Mouse (Mus musculus): ENCODE measurements around the gene Fam32a. TPM values are rescaled to one million over a fixed set of nuclear protein-coding genes. Genes with fewer than 3 reads are reported as not detected.

The Fam32a gene
- polyA plus RNA-seq (2012; rRNA removed) = 54.7 and 59.6 TPM in 2 replicates

DNA sequence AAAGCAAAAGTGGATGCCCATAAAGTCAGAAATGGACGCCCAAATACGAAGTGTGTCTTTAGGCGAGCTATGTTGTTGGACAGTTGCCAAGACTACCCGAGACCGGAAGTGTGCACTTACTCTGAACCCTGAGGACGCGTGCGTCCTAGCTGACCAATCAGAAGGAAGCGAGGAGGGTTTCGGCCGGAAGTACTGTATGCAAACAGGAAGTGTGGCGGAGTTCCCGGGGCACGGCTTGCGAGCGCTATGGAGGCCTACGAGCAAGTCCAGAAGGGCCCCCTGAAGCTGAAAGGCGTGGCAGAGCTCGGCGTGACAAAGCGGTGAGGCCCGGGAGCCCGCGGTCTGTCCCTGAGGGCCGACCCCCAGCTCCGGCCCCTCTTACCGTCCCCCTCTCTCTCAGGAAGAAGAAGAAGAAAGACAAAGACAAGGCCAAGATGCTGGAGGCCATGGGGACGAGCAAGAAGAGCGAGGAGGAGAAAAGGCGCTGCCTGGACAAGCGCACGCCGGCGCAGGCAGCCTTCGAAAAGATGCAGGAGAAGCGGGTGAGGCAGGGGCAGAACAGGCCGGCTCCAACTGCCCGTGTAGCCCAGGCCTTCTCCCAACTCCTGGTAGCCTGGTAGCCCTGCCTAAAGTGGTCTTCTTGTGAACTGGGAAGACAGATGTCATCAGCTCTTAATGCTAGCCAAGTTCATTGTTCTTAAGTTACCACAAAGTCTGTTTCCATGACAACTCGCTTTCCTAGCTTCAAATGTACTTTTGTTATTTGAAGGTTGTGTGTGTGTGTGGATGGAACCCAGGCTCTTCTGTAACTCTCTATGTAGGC lies at the start of gene Fam32a:
Fam32a (plus strand) TSS at position 190 of the 823 bp plus-strand sequence.
- TF ChIP-seq CTCF (conservative IDR thresholded peaks at IDR 0.05; ENCODE audit: insufficient read depth, insufficient read length, low read depth, low read length) (no peak), POLR2A (IDR thresholded peaks at IDR 0.05; ENCODE audit: low read depth, low read length) (no peak)
- Histone ChIP-seq H3K36me3 (ENCODE audit: control insufficient read depth, insufficient read depth, low read length) (no peaks in the 10 kb centered on the region), H3K27me3 (replicated peaks; ENCODE audit: control insufficient read depth, insufficient read depth, low read length) (no peaks in the 10 kb centered on the region), H3K4me1 (ENCODE audit: control insufficient read depth, insufficient read depth, low read length) (0 out of 2 replicates have a peak, but pooled peaks cover 4% of the 10 kb centered on the region), H3K27ac (ENCODE audit: insufficient read depth, low read depth, low read length) (peak within 1 kb of the TSS; percentile 1; the same call in 1 of the 2 replicates), H3K4me3 (ENCODE audit: insufficient read depth, low read depth, low read length) (peak within 1 kb of the TSS; percentile 92)
- 16% methylated on average over 39 of the region's 39 CpGs for WGBS
- DNase-seq = peak; percentile 96

DNA sequence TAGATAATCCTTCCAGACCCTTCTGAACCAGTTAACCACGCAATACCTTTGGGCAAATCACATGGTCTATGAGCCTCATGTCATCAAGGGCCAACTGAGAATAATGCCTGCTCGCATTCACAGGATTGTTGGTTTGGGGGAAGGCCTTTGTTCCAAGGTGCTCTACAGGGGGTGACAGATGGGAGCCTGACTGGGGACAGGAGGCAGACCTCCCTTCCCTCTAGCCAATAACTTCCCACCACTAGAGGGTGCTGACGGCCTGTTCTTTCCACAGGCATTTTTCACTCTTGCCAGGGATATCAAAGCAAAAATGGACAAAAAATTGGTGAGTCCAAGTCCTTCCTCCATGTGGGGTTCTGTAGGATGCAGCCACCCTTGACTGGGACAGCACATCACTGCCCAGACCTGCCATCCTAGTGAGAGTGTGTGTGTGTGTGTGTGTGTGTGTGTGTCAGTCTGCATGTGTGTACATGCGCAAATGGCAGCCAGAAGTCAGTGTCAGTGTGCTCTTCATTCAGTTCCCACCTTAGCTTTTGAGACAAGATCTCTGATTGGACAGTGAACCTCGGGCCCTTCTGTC lies 42.1 kb upstream of the Fam32a start:
- TF ChIP-seq POLR2A (IDR thresholded peaks at IDR 0.05; ENCODE audit: low read depth, low read length) = no peak
- peak; percentile 79 for TF ChIP-seq CTCF (conservative IDR thresholded peaks at IDR 0.05; ENCODE audit: insufficient read depth, insufficient read length, low read depth, low read length)
- Histone ChIP-seq H3K27ac (ENCODE audit: insufficient read depth, low read depth, low read length) (no peak overlapping the region), H3K4me1 (ENCODE audit: control insufficient read depth, insufficient read depth, low read length) (no peaks in the 10 kb centered on the region), H3K4me3 (ENCODE audit: insufficient read depth, low read depth, low read length) (no peak overlapping the region), H3K36me3 (ENCODE audit: control insufficient read depth, insufficient read depth, low read length) (peaks cover 2% of the 10 kb centered on the region), H3K27me3 (replicated peaks; ENCODE audit: control insufficient read depth, insufficient read depth, low read length) (no peaks in the 10 kb centered on the region)
- 68% methylated on average over 5 of the region's 5 CpGs for WGBS
- peak; percentile 68 for DNase-seq

DNA sequence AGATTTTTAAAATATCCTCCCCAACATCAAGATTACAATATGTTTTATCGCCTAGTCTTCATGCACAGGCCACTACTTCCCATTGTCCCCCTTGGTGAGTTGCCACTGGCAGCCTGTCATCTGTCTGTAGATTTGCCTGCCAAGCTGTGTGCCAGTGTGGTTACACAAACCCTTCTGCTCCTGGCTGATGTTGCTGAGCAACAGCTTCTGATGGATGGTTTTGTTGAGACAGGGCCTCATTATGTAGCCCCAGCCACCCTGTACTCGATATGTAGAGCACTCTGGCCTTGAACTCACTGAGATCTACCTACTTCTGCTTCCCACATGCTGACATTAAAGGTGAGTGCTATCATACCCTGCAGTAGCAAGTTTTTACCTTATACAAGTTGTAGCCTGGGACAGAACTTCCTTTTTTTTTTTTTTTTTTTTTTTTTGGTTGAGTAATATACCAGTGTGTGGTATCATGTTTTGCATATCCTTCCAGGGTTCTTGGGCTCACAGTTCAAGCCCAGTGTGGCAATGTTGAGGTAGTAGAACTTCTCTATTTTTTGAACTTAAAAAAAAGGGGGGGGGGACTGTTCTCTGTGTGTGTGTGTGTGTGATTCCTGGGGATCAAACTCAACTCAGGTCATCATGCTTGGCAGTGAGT lies 35.9 kb upstream of the Fam32a start:
- DNase-seq = no peak
- H3K27me3 ChIP-seq (replicated peaks; ENCODE audit: control insufficient read depth, insufficient read depth, low read length) = no peaks in the 10 kb centered on the region
- H3K27ac ChIP-seq (ENCODE audit: insufficient read depth, low read depth, low read length) = no peak overlapping the region
- no peak for TF ChIP-seq POLR2A (IDR thresholded peaks at IDR 0.05; ENCODE audit: low read depth, low read length)
- TF ChIP-seq CTCF (conservative IDR thresholded peaks at IDR 0.05; ENCODE audit: insufficient read depth, insufficient read length, low read depth, low read length) = no peak
- H3K4me1 ChIP-seq (ENCODE audit: control insufficient read depth, insufficient read depth, low read length) = peaks cover 6% of the 10 kb centered on the region; the same call in 1 of the 2 replicates
- H3K4me3 ChIP-seq (ENCODE audit: insufficient read depth, low read depth, low read length) = no peak overlapping the region
- H3K36me3 ChIP-seq (ENCODE audit: control insufficient read depth, insufficient read depth, low read length) = no peaks in the 10 kb centered on the region
- WGBS = 88% methylated on average over 2 of the region's 2 CpGs

DNA sequence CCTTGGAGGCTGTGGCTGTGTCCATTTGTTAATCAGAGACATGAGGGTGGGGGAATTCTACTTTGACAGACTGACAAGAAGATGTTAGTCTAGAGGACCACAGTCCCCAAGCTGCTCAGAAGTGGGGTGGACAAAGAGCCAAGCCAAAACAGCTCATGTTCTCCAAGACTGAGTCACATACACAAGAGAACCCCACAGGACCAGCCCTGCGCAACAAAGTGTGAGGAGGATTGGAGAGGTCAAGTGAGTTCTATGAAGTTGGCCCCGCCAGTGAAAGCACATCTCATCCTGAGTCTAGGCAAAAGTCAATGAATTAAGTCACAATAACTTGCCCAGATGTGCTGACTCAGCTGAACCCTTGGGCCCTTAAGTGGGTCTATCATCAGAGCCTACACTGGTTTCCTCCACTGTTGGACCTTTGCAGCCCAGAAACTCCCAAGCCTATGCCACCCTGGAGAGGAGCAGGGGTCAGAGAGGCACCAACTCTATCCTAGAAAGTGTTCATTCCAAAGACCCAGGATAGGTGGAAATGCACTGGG lies 31.7 kb upstream of the Fam32a start:
- Histone ChIP-seq H3K27ac (ENCODE audit: insufficient read depth, low read depth, low read length) (no peak overlapping the region), H3K4me1 (ENCODE audit: control insufficient read depth, insufficient read depth, low read length) (peaks cover 6% of the 10 kb centered on the region; the same call in 1 of the 2 replicates), H3K27me3 (replicated peaks; ENCODE audit: control insufficient read depth, insufficient read depth, low read length) (no peaks in the 10 kb centered on the region), H3K4me3 (ENCODE audit: insufficient read depth, low read depth, low read length) (no peak overlapping the region), H3K36me3 (ENCODE audit: control insufficient read depth, insufficient read depth, low read length) (no peaks in the 10 kb centered on the region)
- no peak for DNase-seq
- 93% methylated on average over 2 of the region's 2 CpGs for WGBS
- TF ChIP-seq CTCF (conservative IDR thresholded peaks at IDR 0.05; ENCODE audit: insufficient read depth, insufficient read length, low read depth, low read length) (no peak), POLR2A (IDR thresholded peaks at IDR 0.05; ENCODE audit: low read depth, low read length) (no peak)

DNA sequence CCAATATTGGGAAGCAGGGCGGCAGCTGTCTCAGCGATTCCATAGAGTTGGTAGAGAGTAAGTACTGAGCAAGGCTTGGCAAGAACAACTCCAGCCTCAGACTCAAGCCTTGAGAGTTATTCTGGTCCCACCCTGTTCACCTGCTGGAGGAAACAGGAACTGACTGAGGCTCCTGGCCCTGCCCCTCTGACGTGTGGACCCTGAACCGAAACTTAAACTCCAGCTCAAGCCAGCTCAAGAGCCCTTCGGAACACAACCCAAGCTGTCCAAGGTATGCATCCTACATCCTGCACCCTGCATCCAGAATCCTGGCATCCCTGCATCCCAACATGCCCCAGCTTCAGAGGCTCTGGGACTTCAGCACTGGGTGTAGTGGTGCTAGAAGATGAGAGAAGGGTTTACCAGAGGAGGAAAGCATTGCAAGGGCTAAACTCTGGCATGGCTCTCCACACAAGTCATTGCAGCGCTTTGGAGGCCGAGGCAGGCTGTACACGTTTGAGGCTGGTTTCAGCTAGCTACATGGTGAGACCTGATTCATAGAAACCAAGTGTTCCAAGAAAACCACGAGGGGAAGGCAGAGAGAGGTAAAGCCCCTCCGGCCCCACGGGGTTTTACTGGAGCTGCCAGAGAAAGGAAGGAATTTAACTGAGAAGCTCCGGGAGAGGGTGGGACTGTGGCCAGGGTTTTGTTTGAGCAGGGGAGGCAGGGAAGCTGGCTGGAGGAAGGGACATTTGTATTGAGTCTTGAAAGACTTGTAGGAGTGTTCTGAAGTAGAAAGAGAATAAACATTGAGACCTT lies 29.9 kb upstream of the Fam32a start, which contains the start of gene Hsh2d:
Hsh2d (plus strand) TSS at position 222 of the 798 bp plus-strand sequence.
- no peaks in the 10 kb centered on the region for H3K27me3 ChIP-seq (replicated peaks; ENCODE audit: control insufficient read depth, insufficient read depth, low read length)
- no peak for TF ChIP-seq CTCF (conservative IDR thresholded peaks at IDR 0.05; ENCODE audit: insufficient read depth, insufficient read length, low read depth, low read length)
- no peak within 1 kb of the TSS for H3K27ac ChIP-seq (ENCODE audit: insufficient read depth, low read depth, low read length)
- H3K4me3 ChIP-seq (ENCODE audit: insufficient read depth, low read depth, low read length) = no peak within 1 kb of the TSS
- 62% methylated on average over 12 of the region's 12 CpGs for WGBS
- DNase-seq = no peak
- H3K36me3 ChIP-seq (ENCODE audit: control insufficient read depth, insufficient read depth, low read length) = no peaks in the 10 kb centered on the region
- 0 out of 2 replicates have a peak, but pooled peaks cover under 1% of the 10 kb centered on the region for H3K4me1 ChIP-seq (ENCODE audit: control insufficient read depth, insufficient read depth, low read length)

DNA sequence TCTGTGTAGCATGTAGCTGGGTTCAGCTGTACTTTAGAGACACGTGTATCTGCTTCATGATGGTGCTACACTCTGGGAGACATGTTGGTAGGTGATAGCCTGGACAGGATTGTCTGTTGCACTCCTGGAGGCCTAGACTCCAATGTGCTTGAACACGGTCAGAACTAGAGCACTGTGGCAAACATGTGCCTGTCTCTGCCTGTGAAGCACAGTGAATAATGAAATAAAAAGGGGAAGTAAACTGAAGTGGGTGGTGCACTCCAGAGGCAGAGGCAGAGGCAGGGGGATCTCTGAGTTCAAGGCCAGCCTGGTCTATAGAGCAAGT lies 29.4 kb upstream of the Fam32a start:
- DNase-seq = no peak
- no peaks in the 10 kb centered on the region for H3K4me1 ChIP-seq (ENCODE audit: control insufficient read depth, insufficient read depth, low read length)
- H3K27ac ChIP-seq (ENCODE audit: insufficient read depth, low read depth, low read length) = no peak overlapping the region
- TF ChIP-seq CTCF (conservative IDR thresholded peaks at IDR 0.05; ENCODE audit: insufficient read depth, insufficient read length, low read depth, low read length) (no peak), POLR2A (IDR thresholded peaks at IDR 0.05; ENCODE audit: low read depth, low read length) (no peak)
- 85% methylated on average over 2 of the region's 2 CpGs for WGBS
- H3K36me3 ChIP-seq (ENCODE audit: control insufficient read depth, insufficient read depth, low read length) = no peaks in the 10 kb centered on the region
- H3K27me3 ChIP-seq (replicated peaks; ENCODE audit: control insufficient read depth, insufficient read depth, low read length) = no peaks in the 10 kb centered on the region
- H3K4me3 ChIP-seq (ENCODE audit: insufficient read depth, low read depth, low read length) = no peak overlapping the region

All from kidney, adult 2 months (tissue).